Mouse (Mus musculus) cerebellum, adult 2 months (tissue): Measurements from ENCODE around the gene Mfsd9.

Experiments
- CTCF ChIP-seq: fragments of 200-500 bp; IDR thresholded peaks from 2 replicates; pipeline ENCODE4 v1.5.1; 2011; ENCODE audit warnings: low read depth, mild to moderate bottlenecking, control low read depth, low read length, moderate library complexity, borderline replicate concordance; ENCODE audit not compliant: insufficient read depth
- POLR2A ChIP-seq: fragments of 200-500 bp; IDR thresholded peaks from 2 replicates; pipeline ENCODE4 v1.6.1; 2011; ENCODE audit warnings: low read length, control low read depth, borderline replicate concordance; ENCODE audit not compliant: insufficient read depth

- TF ChIP-seq CTCF (no peak), POLR2A (no peak)
These were observed 18.2 kb upstream of the Mfsd9 start for GRCm38 (mm10) chr1:40808643-40809042.
